Mouse (Mus musculus) frontal cortex, postnatal 36 days (tissue): ENCODE data around the gene Btbd10.

ENCODE experiments used
- DNase-seq, 2 experiments: peaks; one replicate each; pipeline ENCODE4 v3.0.0; 2022; ENCODE audit warnings: low spot score in 2 of 2

The Btbd10 gene

DNA sequence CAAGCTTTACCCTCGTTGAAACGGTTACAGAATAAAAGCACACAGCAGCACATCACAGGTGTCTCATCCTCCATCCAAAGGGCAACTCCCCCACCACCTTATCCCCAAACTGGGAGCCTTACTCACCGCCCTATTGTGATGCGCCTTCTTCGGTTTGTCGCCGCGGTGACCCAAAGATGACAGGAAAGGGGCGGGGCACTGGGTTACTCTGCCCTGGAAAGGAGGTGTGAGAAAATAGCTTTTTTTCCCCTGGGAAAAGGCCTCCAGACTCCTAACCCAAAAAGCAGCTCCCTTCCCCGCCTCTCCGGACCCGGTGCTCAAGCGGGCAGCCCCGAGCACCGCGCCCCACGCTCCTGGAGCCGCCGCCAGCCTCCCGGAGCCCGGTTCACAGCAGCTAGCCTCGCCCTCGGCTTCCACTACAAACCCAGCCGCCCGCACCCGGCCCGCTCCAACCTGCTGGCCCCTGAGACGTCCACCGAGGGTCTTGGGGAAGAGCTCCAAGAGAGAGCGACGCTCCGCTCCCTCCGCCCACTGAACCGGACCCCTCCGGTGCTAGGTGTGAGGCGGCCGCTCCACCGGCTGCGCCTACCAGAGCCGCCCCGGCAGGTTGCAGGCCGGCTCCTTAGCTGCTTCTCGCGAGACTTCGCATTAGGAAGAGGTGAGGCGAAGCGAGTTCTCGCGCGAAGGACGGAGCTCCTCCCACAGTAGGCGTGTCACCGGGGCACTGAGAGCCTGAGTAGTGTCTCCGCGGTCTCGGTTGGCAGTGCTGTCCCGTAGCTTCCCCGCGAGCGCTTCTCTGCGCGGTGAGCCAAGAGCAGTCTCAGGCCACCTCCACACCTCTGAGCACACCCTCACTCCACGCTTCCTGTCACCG lies at the start of gene Btbd10:
Gene Btbd10 (minus strand): TSS at position 647 of the 874 bp plus-strand sequence.
- DNase-seq = peak; percentile 96 to 97

DNA sequence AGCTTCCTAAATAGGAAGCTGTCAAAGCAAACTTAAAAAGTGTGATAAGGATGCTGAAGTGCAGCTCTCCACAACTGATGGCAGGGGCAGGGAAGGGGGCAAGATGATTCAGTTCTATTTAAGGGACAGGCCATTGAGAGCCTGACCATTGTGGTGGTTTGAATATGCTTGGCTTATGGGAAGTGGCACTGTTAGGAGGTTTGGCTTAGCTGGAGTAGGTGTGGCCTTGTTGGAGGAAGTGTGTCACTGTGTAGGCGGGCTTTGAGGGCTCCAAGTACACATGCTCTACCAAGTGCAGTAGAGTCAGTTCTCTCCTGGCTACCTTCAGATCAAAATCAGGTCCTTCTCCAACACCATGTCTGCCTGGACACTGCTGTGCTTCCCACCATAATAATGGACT lies 47.3 kb upstream of the Btbd10 start:
- DNase-seq = no peak

DNA sequence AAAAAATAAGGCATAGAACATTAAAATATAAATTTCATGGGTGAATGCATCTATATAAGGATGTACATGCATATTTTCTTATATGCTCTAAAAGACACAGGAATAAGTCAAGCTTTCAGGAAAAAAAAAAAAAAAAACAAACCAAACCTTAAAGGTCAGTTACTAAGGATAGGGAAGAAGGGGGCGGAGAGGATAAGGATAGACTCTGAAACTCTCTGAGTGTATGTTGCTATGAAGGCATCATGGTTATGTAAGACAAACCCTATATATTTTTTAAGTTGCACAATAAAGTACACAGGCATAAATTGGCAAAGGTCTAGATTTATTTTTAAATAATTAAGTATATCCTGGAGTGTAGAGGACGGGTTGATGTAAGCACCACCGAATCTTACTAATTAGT lies 46.1 kb upstream of the Btbd10 start:
- no peak for DNase-seq

DNA sequence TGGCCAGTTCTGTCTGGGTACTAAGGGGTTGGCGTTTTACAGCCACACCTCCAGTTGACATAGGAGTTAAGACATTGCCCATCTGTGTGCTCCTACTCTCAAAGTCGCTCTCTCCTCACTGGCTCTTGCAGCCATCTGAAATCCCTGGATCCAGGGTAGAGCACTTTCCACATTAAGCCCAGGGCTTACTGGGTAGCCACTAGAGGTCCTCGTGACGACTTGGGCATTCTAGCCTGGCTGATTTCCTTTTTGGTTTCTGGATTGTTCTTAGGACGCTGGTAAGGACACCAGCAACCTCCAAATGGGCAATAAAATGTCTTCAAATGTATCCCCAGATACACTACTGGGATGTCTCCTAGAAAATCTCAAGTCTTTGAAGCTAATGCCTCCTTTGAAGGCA lies 39.5 kb upstream of the Btbd10 start:
- no peak for DNase-seq

DNA sequence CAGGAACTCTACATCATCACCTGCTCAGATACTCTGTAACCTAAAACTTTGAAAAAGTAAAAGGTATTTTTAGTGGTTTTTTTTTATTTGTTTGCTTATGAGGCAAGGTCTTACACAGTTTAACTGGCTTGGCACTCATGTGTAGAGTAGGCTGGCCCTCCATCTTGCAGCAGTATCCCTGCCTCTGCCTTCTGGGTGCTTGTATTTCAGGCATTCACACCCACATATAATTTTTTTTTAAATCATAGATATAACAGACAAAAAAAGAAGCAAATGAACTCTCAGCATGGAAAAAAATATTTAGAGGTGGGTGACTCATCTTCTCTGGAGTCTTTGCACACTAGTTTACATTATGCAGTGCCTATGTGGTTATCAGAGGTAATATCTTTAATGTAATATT lies 28.9 kb upstream of the Btbd10 start:
- peak in 1 of 2 experiments; percentile 49 for DNase-seq

DNA sequence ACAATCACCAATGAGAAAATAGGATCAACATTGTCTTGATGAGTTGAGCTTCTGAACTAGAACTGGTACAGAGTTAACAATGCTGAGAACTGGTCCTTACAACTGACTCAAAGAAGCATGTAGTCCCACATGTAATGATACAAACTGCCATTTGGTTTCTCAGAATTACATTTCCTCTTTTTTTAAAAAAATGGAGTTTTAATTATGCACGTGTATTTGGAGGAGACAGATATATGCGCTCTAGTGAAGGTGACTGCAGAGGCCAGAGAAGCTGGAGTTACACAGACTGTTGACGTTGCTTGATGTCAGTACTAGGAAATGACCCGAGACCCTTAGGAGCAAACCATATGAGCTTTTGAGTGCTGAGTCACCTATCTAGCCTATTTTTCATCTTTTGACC lies 27.5 kb upstream of the Btbd10 start:
- DNase-seq = no peak

DNA sequence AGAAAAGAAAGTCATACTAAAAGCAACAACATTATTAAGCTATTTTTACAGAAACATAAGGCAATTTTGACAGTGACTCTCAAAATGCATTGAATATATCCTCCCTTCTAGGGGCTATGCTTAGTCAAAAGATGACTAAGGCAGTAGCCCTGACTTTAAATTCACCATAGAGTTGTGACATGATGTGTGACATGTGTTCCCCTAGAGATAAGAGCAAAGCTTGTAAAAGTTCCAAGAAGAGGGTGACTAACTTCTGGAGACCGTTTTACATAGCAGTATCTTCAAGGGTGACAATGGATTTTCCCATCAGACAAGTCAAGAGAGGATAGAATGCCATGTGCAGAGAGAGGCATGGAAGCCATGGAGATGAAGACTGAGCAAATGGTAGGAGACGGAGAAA lies 22.4 kb upstream of the Btbd10 start:
- no peak for DNase-seq

DNA sequence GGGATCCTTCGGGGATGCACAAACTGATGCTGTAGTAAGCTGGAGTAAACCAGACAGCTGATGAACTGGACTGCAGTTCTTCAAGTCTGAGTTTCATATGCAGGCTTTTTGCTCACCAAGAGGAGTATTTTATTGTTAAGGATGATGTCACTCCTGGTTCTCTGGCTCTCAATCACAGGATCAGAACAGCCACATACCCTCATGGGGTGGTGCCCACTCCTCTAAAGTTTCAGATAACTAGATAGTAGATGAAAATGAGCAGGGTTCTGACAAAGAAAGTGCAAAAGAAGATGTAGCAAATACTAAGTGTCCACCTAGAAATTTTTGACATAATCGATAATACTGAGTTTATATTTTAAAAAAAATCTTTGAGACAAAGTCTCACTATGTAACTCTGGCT lies 19.3 kb upstream of the Btbd10 start, which contains the start of gene Pth:
Gene Pth (minus strand): TSS at position 101 of the 400 bp plus-strand sequence.
- no peak for DNase-seq

DNA sequence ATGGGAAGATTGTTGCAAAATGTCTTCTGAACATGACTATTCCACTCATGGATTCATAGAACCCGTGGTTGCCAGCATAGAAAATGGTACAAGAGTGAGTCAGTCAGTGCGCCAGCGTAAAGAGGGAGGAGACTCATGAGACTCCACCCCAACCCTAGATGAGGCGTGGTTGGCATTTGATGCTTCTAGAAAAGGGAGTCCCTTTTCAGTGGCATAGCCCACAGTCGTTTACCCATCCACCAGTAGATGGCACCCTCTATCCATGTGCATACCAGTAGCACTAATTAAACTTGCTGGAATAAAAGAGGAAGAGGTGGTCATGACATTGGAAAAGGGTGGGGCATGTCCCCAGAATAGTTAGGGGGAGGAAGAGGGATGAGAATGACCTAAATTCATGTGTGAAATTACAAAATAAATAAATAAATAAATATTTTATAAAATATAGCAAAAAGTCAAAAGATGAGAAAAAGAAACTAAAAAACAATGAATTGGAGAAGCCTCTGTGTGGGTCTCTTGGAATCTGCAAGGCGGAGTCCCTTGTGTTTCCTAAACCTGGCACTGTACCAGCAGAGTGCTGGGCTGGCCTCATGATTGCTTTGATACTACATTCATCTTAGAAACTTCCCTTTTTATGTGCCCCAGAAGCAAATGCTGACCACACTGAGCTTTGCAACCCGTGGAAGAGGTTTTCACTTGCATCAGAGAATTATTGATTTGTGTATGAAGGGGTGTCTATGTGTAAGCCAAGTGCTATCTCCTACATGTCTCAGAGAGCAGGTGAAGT lies 8.9 kb upstream of the Btbd10 start:
- peak; percentile 42 to 71 for DNase-seq

DNA sequence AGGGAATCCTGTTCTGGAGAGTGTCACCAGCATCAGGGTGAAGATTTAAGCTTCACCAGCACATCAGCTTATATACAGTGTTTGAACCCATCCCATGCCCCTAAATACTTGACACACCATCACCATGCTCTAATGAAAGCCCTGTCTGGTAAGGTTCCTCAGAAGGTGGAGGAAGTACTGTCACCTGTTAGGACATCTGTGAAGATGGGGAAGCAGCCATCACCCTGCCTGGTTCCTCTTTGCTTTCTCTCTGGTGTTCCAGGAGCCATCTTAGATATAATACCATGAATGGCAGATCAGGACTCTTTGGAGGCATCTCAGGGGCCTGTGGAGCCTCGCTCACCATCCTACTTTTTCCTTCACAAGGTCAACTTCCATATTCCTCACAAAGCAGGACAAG lies 3.5 kb upstream of the Btbd10 start:
- no peak for DNase-seq

DNA sequence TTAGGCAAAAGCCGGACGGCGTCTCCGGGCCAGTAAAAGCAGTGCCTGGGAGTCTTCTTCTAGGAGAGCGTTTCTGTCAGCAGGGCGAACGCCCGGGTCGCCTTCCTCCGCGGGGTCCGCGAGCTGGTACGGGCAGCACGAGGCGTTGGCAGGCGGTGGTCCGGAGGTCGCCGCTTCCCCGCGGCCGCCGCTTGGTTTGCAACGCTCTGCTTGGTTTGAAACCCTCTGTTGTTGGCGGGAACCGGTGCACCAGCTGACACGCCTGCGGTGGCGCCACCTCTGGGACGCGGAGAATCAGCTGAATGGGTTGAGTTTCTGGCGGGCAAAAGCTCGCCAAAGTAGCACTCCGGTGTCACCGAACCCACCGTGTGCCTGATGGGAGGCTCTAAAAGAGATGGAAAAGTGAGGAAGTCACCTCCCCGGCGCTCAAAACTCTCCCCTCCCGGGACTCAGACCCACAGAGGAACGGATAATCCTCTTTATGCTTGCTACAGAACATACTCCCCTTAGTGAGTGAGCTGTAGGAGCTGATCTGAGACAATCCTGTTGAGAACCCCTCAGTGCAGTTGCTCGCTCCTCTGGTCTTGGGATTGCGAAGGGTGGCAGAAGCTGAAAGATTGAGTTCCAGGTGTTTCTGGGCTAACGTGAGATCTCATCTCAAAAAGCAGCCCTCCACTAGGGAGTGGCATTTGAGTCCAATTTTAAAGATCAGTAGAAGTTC lies 588 bp upstream of the Btbd10 start:
- DNase-seq = peak; percentile 79 to 81

DNA sequence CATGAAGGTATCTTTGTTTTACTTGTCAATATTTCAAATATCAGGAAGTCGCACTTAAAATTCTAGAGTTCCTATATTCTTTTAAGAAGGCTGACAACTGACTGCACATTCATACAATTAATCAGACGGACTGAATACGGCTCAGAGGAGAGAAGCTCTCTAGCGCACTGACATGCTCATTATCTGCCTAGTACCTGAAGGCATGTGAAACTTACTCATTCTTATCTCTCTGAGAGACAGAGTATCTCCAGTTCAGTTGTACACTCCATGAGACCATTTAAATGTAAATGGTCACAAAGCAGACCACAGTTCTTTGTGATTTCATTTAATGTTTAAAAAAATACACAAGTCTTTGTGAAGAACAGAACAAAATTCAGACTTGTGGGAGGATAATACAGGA lies 1.8 kb downstream of the Btbd10 start:
- DNase-seq = no peak

DNA sequence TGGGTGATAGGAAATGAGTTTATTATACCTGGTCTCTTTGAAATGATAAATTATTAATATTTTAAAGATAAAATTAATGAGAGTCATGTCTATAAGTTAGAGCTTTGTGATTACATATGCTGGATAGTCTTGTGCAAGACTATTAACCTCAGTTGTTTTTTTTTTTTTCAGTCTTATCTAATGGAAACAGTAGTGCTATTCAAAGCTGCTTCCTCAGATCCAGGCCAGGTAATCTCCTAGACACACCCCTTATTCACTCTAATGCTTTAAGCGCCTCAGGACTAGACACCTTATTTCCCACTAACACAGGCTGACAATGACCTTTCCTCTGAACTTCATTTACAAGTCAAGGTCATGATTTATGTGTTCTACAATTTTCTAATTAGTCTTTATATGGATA lies 20.1 kb downstream of the Btbd10 start:
- DNase-seq = no peak

DNA sequence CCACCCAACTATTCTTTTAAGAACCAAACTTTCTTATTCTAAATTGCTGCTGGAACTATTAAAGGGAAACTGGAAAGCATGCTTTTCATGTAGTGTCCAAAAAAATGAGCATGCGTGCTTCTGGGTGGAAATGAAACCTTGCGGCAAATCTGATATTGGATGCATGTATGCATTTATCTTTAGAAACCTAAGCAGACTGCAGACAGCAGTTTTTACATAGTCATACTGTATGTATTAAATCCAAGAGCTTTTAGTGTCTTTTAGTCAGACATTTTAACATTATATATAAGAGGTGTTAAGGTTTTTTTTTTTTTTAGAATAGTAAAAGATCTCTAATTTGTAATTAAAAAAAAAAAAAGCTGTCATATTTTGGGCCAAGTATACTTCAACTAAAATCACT lies 21.5 kb downstream of the Btbd10 start:
- no peak for DNase-seq

DNA sequence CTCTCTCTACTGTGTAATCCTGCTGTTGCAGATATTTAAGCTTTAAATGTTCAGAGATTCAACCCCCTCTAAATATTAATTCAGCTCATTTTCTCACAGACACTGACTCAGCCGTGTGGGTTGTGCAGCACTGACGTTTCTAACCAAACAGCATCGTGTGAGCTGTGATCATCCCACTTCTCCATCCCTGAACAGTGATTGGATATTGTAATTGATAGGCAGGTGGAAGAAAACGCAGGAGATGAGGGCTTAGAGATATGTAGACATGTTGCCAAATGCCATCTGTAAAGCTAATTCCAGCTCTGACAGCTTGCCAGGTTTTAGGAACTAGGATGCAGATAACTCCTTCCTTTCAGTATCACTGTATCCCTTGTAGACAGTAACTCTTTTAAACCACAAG lies 21.9 kb downstream of the Btbd10 start:
- peak; percentile 66 to 90 for DNase-seq

DNA sequence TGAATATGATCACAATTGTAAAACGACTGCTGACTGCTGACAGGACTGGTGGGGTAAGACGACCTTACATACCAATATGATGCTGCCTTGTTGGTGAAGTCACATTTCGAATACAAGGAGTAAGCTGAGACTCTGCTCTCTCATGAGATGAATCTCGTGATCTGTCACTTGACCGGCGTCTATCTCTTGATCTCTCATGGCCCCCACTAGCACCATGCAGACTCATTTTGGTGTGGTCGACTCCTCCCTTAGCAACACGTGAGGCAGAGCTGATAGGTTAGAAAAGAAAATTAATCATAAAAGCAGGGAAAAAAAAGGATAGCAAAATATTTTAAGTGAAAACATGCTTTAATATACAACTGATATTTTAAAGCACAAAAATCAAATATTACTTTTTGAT lies 33.9 kb downstream of the Btbd10 start:
- DNase-seq = no peak

DNA sequence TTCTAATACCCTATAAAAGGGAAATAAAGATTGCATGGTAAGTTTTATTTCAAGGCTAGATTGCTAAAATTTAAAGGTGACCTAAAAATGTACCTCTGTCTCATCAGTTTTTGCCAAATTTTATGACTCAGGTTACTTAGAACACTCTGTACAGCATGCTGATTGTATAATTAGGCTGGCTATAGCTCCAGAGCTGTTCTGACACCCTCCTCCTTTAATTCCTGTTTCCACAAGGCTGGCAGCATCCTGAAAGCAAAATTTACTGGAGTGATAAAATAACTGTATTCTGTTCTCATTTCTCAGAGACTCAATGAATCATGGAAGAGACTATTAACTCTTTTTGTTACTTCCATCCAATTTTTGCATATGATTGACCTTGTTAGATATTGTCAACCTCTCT lies 35.2 kb downstream of the Btbd10 start:
- DNase-seq = no peak

DNA sequence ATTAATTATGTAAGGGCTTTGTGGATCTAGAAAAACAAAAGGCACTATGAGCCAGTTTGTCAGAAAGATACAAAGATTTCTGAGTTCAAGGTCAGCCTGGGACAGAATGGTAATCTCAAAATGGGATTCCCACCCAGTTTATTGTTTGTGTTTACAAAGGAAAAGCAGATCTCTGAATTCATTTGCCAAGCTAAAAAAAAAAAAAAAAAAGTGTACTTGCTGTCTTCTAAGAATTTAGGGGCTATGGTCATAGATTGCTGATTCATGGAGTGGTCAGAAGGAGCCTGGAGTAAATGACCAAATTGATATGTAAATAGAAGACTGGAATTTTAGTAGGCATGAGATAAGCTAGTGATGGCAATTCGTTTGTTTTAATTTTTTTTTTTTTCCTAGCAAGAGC lies 49.1 kb downstream of the Btbd10 start:
- no peak for DNase-seq

DNA sequence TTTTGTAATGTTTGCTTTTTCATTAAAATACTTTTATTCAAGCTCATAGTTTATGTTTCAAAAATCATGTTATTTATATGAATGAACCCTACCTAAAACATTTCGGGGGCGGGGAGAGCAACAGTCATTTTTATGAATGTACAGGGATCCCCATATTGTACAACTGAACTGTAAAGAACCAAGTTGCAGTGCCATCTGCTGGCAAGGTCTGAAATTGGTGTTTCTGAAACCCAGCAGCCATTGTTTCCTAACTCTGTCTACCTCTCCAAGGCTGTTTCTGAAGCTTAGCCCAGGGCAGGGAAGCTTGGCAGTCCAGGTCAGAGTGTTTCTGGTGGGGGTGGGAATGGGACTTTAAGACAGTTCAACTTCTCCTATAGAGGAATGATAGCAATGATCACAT lies 57.4 kb downstream of the Btbd10 start:
- peak; percentile 68 to 79 for DNase-seq

DNA sequence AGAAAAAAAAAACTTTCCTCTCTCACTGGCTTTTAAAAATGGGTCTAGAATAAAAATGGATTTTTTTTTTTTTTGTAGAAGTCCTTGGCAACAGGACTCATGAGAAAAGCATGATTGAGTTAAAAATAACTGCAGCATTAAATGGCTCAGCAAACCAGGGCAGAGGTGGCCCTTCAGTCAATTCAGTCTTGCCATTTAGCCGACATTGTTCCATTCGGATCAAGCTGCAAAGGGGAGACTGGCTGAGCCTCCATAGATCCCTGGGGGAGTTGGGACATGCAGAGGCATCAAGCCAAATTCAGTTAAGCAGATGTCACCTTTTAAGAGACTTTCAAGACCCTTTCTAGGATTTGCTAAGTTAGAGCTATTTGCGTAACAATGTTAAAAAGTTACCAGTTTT lies 59.1 kb downstream of the Btbd10 start:
- no peak for DNase-seq

DNA sequence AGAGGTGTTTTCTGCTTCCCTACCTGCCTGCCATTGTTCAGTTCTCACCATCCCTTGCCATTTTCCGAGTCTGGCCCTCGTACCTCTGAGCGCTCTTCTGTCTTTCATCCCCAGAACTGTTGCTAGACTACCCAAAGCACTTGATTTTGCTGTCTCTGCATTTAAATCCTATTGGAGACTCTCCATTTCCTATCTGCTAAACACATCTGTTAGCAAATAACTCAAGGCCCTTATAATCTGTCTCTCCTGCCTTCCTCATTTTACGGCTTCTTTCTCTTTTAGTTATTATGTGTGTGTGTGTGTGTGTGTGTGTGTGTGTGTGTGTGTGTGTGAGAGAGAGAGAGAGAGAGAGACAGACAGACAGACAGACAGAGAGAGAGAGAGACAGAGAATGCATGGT lies 71.4 kb downstream of the Btbd10 start:
- DNase-seq = no peak
